1 mouse cellular context compared by ENCODE assay signal in genomic region chr2:147178091-147179059, GRCm38 (mm10).
TF ChIP-seq lines count a peak whose summit lies in the region.

No protein-coding gene starts in this region.

TF ChIP-seq in CH12.LX, 34 proteins besides CTCF, POLR2A, EP300 and RAD21 (continued from another document):
- no peak for TF ChIP-seq KAT2A (IDR thresholded peaks at IDR 0.05; ENCODE audit: insufficient replicate concordance, low read length)
- no peak for TF ChIP-seq BHLHE40 (IDR thresholded peaks at IDR 0.05; ENCODE audit: low read depth, low read length)
- TF ChIP-seq TCF12 (IDR thresholded peaks at IDR 0.05; ENCODE audit: low read depth, low read length) = peak; percentile 48
- no peak for TF ChIP-seq NRF1 (IDR thresholded peaks at IDR 0.05; ENCODE audit: low read depth, low read length)
- TF ChIP-seq MAFK (IDR thresholded peaks at IDR 0.05; ENCODE audit: insufficient replicate concordance, low read length) = no peak
- no peak for TF ChIP-seq TBP (conservative IDR thresholded peaks at IDR 0.05; ENCODE audit: low read depth, low read length)
- no peak for TF ChIP-seq ZMIZ1 (IDR thresholded peaks at IDR 0.05; ENCODE audit: low read depth, low read length)
- TF ChIP-seq ZKSCAN1 (IDR thresholded peaks at IDR 0.05; ENCODE audit: borderline replicate concordance, low read depth, low read length) = no peak
- TF ChIP-seq CHD2 (IDR thresholded peaks at IDR 0.05; ENCODE audit: low read length) = no peak
- TF ChIP-seq ETS1 (conservative IDR thresholded peaks at IDR 0.05; ENCODE audit: low read depth, low read length) = no peak
- TF ChIP-seq GABPA (IDR thresholded peaks at IDR 0.05; ENCODE audit: insufficient replicate concordance, low read depth, low read length) = no peak
- TF ChIP-seq HCFC1 (IDR thresholded peaks at IDR 0.05; ENCODE audit: low read depth, low read length) = no peak; the same call in none of the 2 replicates
- peak; percentile 88 for TF ChIP-seq MAX (IDR thresholded peaks at IDR 0.05; ENCODE audit: low read length)
- TF ChIP-seq E2F4 (IDR thresholded peaks at IDR 0.05; ENCODE audit: insufficient replicate concordance, low read depth, low read length) = no peak
- peak; percentile 95 for TF ChIP-seq MYC (IDR thresholded peaks at IDR 0.05; ENCODE audit: low read depth, low read length)
TF ChIP-seq in CH12.LX: peak in this region for 9.
